In the genomic region with DNA sequence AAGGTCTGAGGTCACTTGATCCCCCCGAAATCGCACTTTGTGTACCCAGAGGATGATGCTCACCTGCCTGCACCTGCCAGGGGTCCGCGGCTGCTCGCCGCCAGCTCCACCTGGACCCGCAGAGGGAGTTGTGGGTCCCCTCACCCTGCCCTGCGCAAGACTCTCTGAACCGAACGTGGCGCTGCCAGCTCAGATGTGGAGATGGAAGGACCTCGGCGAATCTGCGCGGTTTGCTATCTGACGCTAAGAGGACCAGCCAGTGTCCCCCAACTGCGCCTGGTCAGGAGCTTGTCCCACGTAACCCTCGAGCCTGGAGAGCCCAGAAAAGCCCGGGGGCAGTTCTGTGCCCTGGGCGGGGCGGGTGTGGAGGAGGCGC, we compare ENCODE assay signal across 9 mouse cellular contexts. TPM values are rescaled to one million over a fixed set of nuclear protein-coding genes. Genes with fewer than 3 reads are reported as not detected.
A peak's percentile ranks its signal among the peaks of the same experiment; 100 is the strongest.
DNase-seq lines count a peak whose midpoint lies in the region; ATAC-seq lines count a peak whose summit lies in the region.
"Had no signal": no experiment of that assay in that cellular context is flagged by ENCODE, and none has a peak within 500 bp of the region (broad histone marks: within the 10 kb centered on the region; RNA-seq: fewer than 3 reads in every experiment).

Cbln4 (minus strand) TSS at position 232 of the 376 bp plus-strand sequence.

- peak within 1 kb of the TSS; percentile 23 for H3K4me3 ChIP-seq in embryonic facial prominence, embryonic 15.5 days (replicated peaks)

- H3K27me3 ChIP-seq in embryonic facial prominence, embryonic 15.5 days: peaks cover 61% of the 10 kb centered on the region

- no peak within 1 kb of the TSS for H3K9ac ChIP-seq in embryonic facial prominence, embryonic 15.5 days

- H3K4me1 ChIP-seq in embryonic facial prominence, embryonic 15.5 days: peaks cover 14% of the 10 kb centered on the region

- no peak within 1 kb of the TSS for H3K27ac ChIP-seq in embryonic facial prominence, embryonic 15.5 days (replicated peaks)

- DNase-seq in kidney, postnatal 4 days: peak; percentile 5 to 10
- no peak for DNase-seq in kidney, adult 8-10 months
- peak in 1 of 2 experiments; percentile 21 for DNase-seq in left cerebral cortex, postnatal 36 days (ENCODE audit: low spot score in 2 of 2)
- peak; percentile 30 to 31 for DNase-seq in right cerebral cortex, postnatal 10 days (ENCODE audit: low spot score in 2 of 2)
- no peak for DNase-seq in thymus, postnatal 10 days (ENCODE audit: low spot score in 2 of 2)
- DNase-seq in ovary, postnatal 14 days (ENCODE audit: low spot score): no peak

- no peak for ATAC-seq in embryonic facial prominence, embryonic 15.5 days (ENCODE audit: insufficient number of reproducible peaks, low FRiP score, low TSS enrichment, low read depth)
- ATAC-seq in erythroid progenitor cell, adult 5-6 weeks (replicated peaks; ENCODE audit: low FRiP score, poor library complexity, severe bottlenecking): no peak

- H3K36me3 ChIP-seq in embryonic facial prominence, embryonic 15.5 days: no peaks in the 10 kb centered on the region

- WGBS in embryonic facial prominence, embryonic 15.5 days: 1% methylated on average over 23 of the region's 23 CpGs

- no peaks in the 10 kb centered on the region for H3K9me3 ChIP-seq in embryonic facial prominence, embryonic 15.5 days (replicated peaks)

- H3K4me2 ChIP-seq in embryonic facial prominence, embryonic 15.5 days (replicated peaks): peak within 1 kb of the TSS; percentile 42

- intact Hi-C loops in left cerebral cortex, postnatal 36 days (cut with DNase I): loop anchor here (10.0 kb wide), 1 partner anchor 162 kb away; no protein-coding TSS in a partner anchor

RNA-seq across cellular contexts. Expression of gene Cbln4, which starts in this region (rescaled TPM):
- polyA plus RNA-seq in embryonic facial prominence, embryonic 15.5 days (2015; fragmentation: Nextera tagmentation; extraction: Ambion mirVana): 1.1 and 1.8 TPM in 2 replicates
- 10 to 100 TPM; 20.0 to 22.1 TPM for total RNA-seq in left cerebral cortex, postnatal 36 days (2021)
- total RNA-seq in erythroid progenitor cell, adult 5-6 weeks (2015; ENCODE audit: low replicate concordance): not detected in 2 replicates
- total RNA-seq in erythroid progenitor cell, adult 5-6 weeks (2017; ENCODE audit: low replicate concordance): not detected in 2 replicates
- polyA plus RNA-seq: gonadal fat pad, adult 2 months had no signal

Comparison
In these comparisons a context has a peak if more than half of its experiments do, and no peak if none do; other contexts are left out.
1. RNA of gene Cbln4 (total RNA-seq): 20.0 to 22.1 TPM in left cerebral cortex, postnatal 36 days; not detected in erythroid progenitor cell, adult 5-6 weeks; every median in the first group is over 10 times any median in the second.
2. DNase-seq: peak in kidney, postnatal 4 days (2 of 2) and right cerebral cortex, postnatal 10 days (2 of 2); none in kidney, adult 8-10 months (0 of 2), thymus, postnatal 10 days (0 of 2) and ovary, postnatal 14 days (single experiment).